8 mouse cellular contexts compared by ENCODE assay signal in genomic region chr4:149702210-149702979, GRCm38 (mm10). TPM values are rescaled to one million over a fixed set of nuclear protein-coding genes. Genes with fewer than 3 reads are reported as not detected.
A peak's percentile ranks its signal among the peaks of the same experiment; 100 is the strongest.
DNase-seq lines count a peak whose midpoint lies in the region; ATAC-seq and TF ChIP-seq lines count a peak whose summit lies in the region.
"Had no signal": no experiment of that assay in that cellular context is flagged by ENCODE, and none has a peak within 500 bp of the region (broad histone marks: within the 10 kb centered on the region; RNA-seq: fewer than 3 reads in every experiment).

Pik3cd (minus strand) TSS chr4:149702571.

- no peak within 1 kb of the TSS for H3K4me2 ChIP-seq in stomach, embryonic 15.5 days
- H3K4me2 ChIP-seq in stomach, postnatal 0 days (replicated peaks; ENCODE audit: low read depth): no peak within 1 kb of the TSS
- peak within 1 kb of the TSS; percentile 1 for H3K4me2 ChIP-seq in heart, embryonic 16.5 days (ENCODE audit: low read depth, low read length)
- H3K4me2 ChIP-seq in intestine, embryonic 15.5 days (replicated peaks): no peak within 1 kb of the TSS
- H3K4me2 ChIP-seq: limb, embryonic 15.5 days had no signal

- TF ChIP-seq EP300 in stomach, postnatal 0 days (optimal IDR thresholded peaks at IDR 0.05): no peak

- H3K9me3 ChIP-seq in stomach, embryonic 15.5 days: no peaks in the 10 kb centered on the region
- no peaks in the 10 kb centered on the region for H3K9me3 ChIP-seq in stomach, postnatal 0 days (ENCODE audit: control insufficient read depth, low read length)
- no peaks in the 10 kb centered on the region for H3K9me3 ChIP-seq in heart, embryonic 16.5 days (replicated peaks; ENCODE audit: control insufficient read depth, low read length)
- H3K9me3 ChIP-seq in intestine, embryonic 15.5 days: no peaks in the 10 kb centered on the region
- H3K9me3 ChIP-seq: limb, embryonic 15.5 days had no signal

- TF ChIP-seq CTCF in stomach, postnatal 0 days (IDR thresholded peaks at IDR 0.05; ENCODE audit: low read depth): no peak

- H3K4me1 ChIP-seq in stomach, embryonic 15.5 days: peaks cover 5% of the 10 kb centered on the region
- no peaks in the 10 kb centered on the region for H3K4me1 ChIP-seq in stomach, postnatal 0 days (replicated peaks; ENCODE audit: control insufficient read depth, insufficient read depth)
- peaks cover 9% of the 10 kb centered on the region; the same call in 1 of the 2 replicates for H3K4me1 ChIP-seq in heart, embryonic 16.5 days (ENCODE audit: control insufficient read depth, insufficient read depth, low read length)
- peaks cover 6% of the 10 kb centered on the region; the same call in 1 of the 2 replicates for H3K4me1 ChIP-seq in intestine, embryonic 15.5 days (replicated peaks)

- ATAC-seq in stomach, embryonic 15.5 days (ENCODE audit: insufficient read depth, low FRiP score, low read depth): peak; percentile 41; the same call in 1 of the 2 replicates
- ATAC-seq in stomach, postnatal 0 days (ENCODE audit: low FRiP score, low TSS enrichment): no peak
- ATAC-seq in heart, embryonic 16.5 days (replicated peaks; ENCODE audit: extremely low read depth, insufficient read depth, low FRiP score): no peak
- ATAC-seq in intestine, embryonic 15.5 days: no peak

- H3K9ac ChIP-seq in stomach, embryonic 15.5 days: no peak within 1 kb of the TSS
- H3K9ac ChIP-seq in stomach, postnatal 0 days (ENCODE audit: low read length): no peak within 1 kb of the TSS
- H3K9ac ChIP-seq in heart, embryonic 16.5 days (ENCODE audit: low read length): no peak within 1 kb of the TSS
- H3K9ac ChIP-seq in intestine, embryonic 15.5 days: no peak within 1 kb of the TSS
- H3K9ac ChIP-seq: limb, embryonic 15.5 days had no signal

- no peak within 1 kb of the TSS for H3K4me3 ChIP-seq in stomach, embryonic 15.5 days (replicated peaks)
- H3K4me3 ChIP-seq in stomach, postnatal 0 days (ENCODE audit: low read depth, low read length): no peak within 1 kb of the TSS
- no peak within 1 kb of the TSS for H3K4me3 ChIP-seq in heart, embryonic 16.5 days (ENCODE audit: low read length)
- H3K4me3 ChIP-seq in intestine, embryonic 15.5 days (replicated peaks): no peak within 1 kb of the TSS
- H3K4me3 ChIP-seq: limb, embryonic 15.5 days had no signal

- no peak within 1 kb of the TSS for H3K27ac ChIP-seq in stomach, embryonic 15.5 days
- no peak within 1 kb of the TSS for H3K27ac ChIP-seq in stomach, postnatal 0 days (replicated peaks)
- peak within 1 kb of the TSS; percentile 7; the same call in 1 of the 2 replicates for H3K27ac ChIP-seq in heart, embryonic 16.5 days (ENCODE audit: low read length)
- no peak within 1 kb of the TSS for H3K27ac ChIP-seq in intestine, embryonic 15.5 days
- H3K27ac ChIP-seq: limb, embryonic 15.5 days had no signal

- no peak for DNase-seq in stomach, postnatal 0 days (ENCODE audit: low spot score)
- no peak for DNase-seq in left cerebral cortex, postnatal 4 days
- peak; percentile 67 to 71 for DNase-seq in natural killer cell, adult 2 months (ENCODE audit: low spot score in 2 of 2)
- DNase-seq in cerebellum, adult 8-10 months: no peak

- no peaks in the 10 kb centered on the region for H3K36me3 ChIP-seq in stomach, embryonic 15.5 days
- H3K36me3 ChIP-seq in stomach, postnatal 0 days (ENCODE audit: control insufficient read depth, insufficient read depth, low read length): no peaks in the 10 kb centered on the region
- no peaks in the 10 kb centered on the region for H3K36me3 ChIP-seq in heart, embryonic 16.5 days (ENCODE audit: control insufficient read depth, insufficient read depth)
- no peaks in the 10 kb centered on the region for H3K36me3 ChIP-seq in intestine, embryonic 15.5 days
- H3K36me3 ChIP-seq: limb, embryonic 15.5 days had no signal

- intact Hi-C loops in left cerebral cortex, postnatal 4 days (cut with DNase I): no loop called here

- no peaks in the 10 kb centered on the region for H3K27me3 ChIP-seq in stomach, embryonic 15.5 days (replicated peaks)
- no peaks in the 10 kb centered on the region for H3K27me3 ChIP-seq in stomach, postnatal 0 days (ENCODE audit: control insufficient read depth, insufficient read depth, low read length)
- 0 out of 2 replicates have a peak, but pooled peaks cover 2% of the 10 kb centered on the region for H3K27me3 ChIP-seq in heart, embryonic 16.5 days (ENCODE audit: control insufficient read depth, insufficient read depth, low read length)
- 0 out of 2 replicates have a peak, but pooled peaks cover 5% of the 10 kb centered on the region for H3K27me3 ChIP-seq in intestine, embryonic 15.5 days (replicated peaks)

- 62% methylated on average over 19 of the region's 19 CpGs for WGBS in stomach, embryonic 15.5 days
- WGBS in stomach, postnatal 0 days: 70% methylated on average over 19 of the region's 19 CpGs
- WGBS in heart, embryonic 16.5 days: 44% methylated on average over 19 of the region's 19 CpGs
- WGBS in intestine, embryonic 15.5 days: 71% methylated on average over 19 of the region's 19 CpGs

RNA-seq across cellular contexts. Expression of gene Pik3cd, which starts in this region (rescaled TPM):
- polyA plus RNA-seq in stomach, embryonic 15.5 days (2015; fragmentation: Nextera tagmentation; extraction: Ambion mirVana): 5.0 and 5.1 TPM in 2 replicates
- polyA plus RNA-seq in stomach, postnatal 0 days (2015; fragmentation: Nextera tagmentation; extraction: Ambion mirVana): 1.9 and 2.0 TPM in 2 replicates
- 5.5 and 7.8 TPM in 2 replicates for polyA plus RNA-seq in heart, embryonic 16.5 days (2015; fragmentation: Nextera tagmentation; extraction: Ambion mirVana)
- total RNA-seq in left cerebral cortex, postnatal 4 days (2021): 10 to 100 TPM; 46.2 to 53.7 TPM
- 4.6 and 4.8 TPM in 2 replicates for polyA plus RNA-seq in intestine, embryonic 15.5 days (2015; fragmentation: Nextera tagmentation; extraction: Ambion mirVana)

Comparison
In these comparisons a context has a peak if more than half of its experiments do, and no peak if none do; other contexts are left out.
1. DNase-seq: peak in natural killer cell, adult 2 months (2 of 2); none in stomach, postnatal 0 days (single experiment), left cerebral cortex, postnatal 4 days (single experiment) and cerebellum, adult 8-10 months (single experiment).